Mouse (Mus musculus) ovary, postnatal 36 days (tissue): Measurements from ENCODE around the gene Med12l.

Source experiments
- DNase-seq: peaks from one replicate; pipeline ENCODE4 v3.0.0; 2022; ENCODE audit warnings: low spot score, mixed read lengths

Med12l gene

GRCm38 (mm10) chr3:59250454-59250853, 244.8 kb downstream of the Med12l start:
- DNase-seq = no peak

GRCm38 (mm10) chr3:59257740-59258664, 252.4 kb downstream of the Med12l start:
- DNase-seq = no peak

GRCm38 (mm10) chr3:59260745-59261144, 255.1 kb downstream of the Med12l start:
- no peak for DNase-seq

- no peak for DNase-seq
Observed at GRCm38 (mm10) chr3:59261709-59262472, 256.3 kb downstream of the Med12l start.

GRCm38 (mm10) chr3:59262704-59263103, 257.1 kb downstream of the Med12l start, which contains the start of gene P2ry12:
TSS of gene P2ry12 (minus strand) at chr3:59262871.
- no peak for DNase-seq

GRCm38 (mm10) chr3:59263417-59263816, 257.8 kb downstream of the Med12l start:
- no peak for DNase-seq

GRCm38 (mm10) chr3:59263988-59264387, 258.4 kb downstream of the Med12l start:
- DNase-seq = no peak

- DNase-seq = no peak
Observed at GRCm38 (mm10) chr3:59270811-59271210, 265.2 kb downstream of the Med12l start.

- no peak for DNase-seq
Observed at GRCm38 (mm10) chr3:59277502-59278253, 272.1 kb downstream of the Med12l start.

- no peak for DNase-seq
Observed at GRCm38 (mm10) chr3:59278254-59278533, 272.6 kb downstream of the Med12l start.

- no peak for DNase-seq
Observed at GRCm38 (mm10) chr3:59278620-59279019, 273.0 kb downstream of the Med12l start.

- DNase-seq = no peak
Observed at GRCm38 (mm10) chr3:59290551-59290950, 284.9 kb downstream of the Med12l start.

- DNase-seq = no peak
Observed at GRCm38 (mm10) chr3:59293437-59294199, 288.0 kb downstream of the Med12l start.

GRCm38 (mm10) chr3:59295699-59296562, 290.3 kb downstream of the Med12l start:
- DNase-seq = no peak

- no peak for DNase-seq
Observed at GRCm38 (mm10) chr3:59296563-59297130, 291.0 kb downstream of the Med12l start.

- DNase-seq = no peak
Observed at GRCm38 (mm10) chr3:59297653-59298052, 292.0 kb downstream of the Med12l start.

- no peak for DNase-seq
Observed at GRCm38 (mm10) chr3:59304944-59305343, 299.3 kb downstream of the Med12l start.

GRCm38 (mm10) chr3:59305518-59305917, 299.9 kb downstream of the Med12l start:
- no peak for DNase-seq

GRCm38 (mm10) chr3:59312610-59313009, 307.0 kb downstream of the Med12l start:
- no peak for DNase-seq

- no peak for DNase-seq
Observed at GRCm38 (mm10) chr3:59316077-59316476, 310.5 kb downstream of the Med12l start.
